ENCODE assay signal across 7 mouse cellular contexts in genomic region chr4:126468285-126468901, GRCm38 (mm10). TPM values are rescaled to one million over a fixed set of nuclear protein-coding genes. Genes with fewer than 3 reads are reported as not detected.
DNase-seq lines count a peak whose midpoint lies in the region; ATAC-seq lines count a peak whose summit lies in the region.

Gene Ago1, minus strand, starts transcription at chr4:126468583.

- peak within 1 kb of the TSS; percentile 68 for H3K4me2 ChIP-seq in embryonic facial prominence, embryonic 11.5 days (ENCODE audit: low read depth, low read length)
- peak within 1 kb of the TSS; percentile 65 for H3K4me2 ChIP-seq in limb, embryonic 11.5 days (ENCODE audit: low read depth, severe bottlenecking)
- peak within 1 kb of the TSS; percentile 60 for H3K4me2 ChIP-seq in midbrain, embryonic 14.5 days (ENCODE audit: low read length)

- H3K4me3 ChIP-seq in embryonic facial prominence, embryonic 11.5 days (ENCODE audit: low read depth, low read length) = peak within 1 kb of the TSS; percentile 78
- H3K4me3 ChIP-seq in limb, embryonic 11.5 days (ENCODE audit: low read depth, low read length) = peak within 1 kb of the TSS; percentile 88
- H3K4me3 ChIP-seq in midbrain, embryonic 14.5 days (replicated peaks; ENCODE audit: low read depth, low read length) = peak within 1 kb of the TSS; percentile 94

- ATAC-seq in embryonic facial prominence, embryonic 11.5 days (replicated peaks; ENCODE audit: insufficient number of reproducible peaks, low FRiP score, low TSS enrichment, low read depth) = peak; percentile 64
- peak; percentile 77 for ATAC-seq in limb, embryonic 11.5 days (ENCODE audit: insufficient number of reproducible peaks, low FRiP score, low TSS enrichment, low read depth)
- peak; percentile 77 for ATAC-seq in midbrain, embryonic 14.5 days (ENCODE audit: low FRiP score, low TSS enrichment)

- DNase-seq in adrenal gland, postnatal 14 days = peak; percentile 99
- peak; percentile 96 for DNase-seq in embryonic facial prominence, embryonic 11.5 days (ENCODE audit: low spot score)
- peak; percentile 100 for DNase-seq in heart, adult 11 months
- peak; percentile 95 for DNase-seq in kidney, adult 18-20 months
- DNase-seq in limb, embryonic 11.5 days (ENCODE audit: low spot score) = peak; percentile 97
- DNase-seq in midbrain, embryonic 14.5 days = peak; percentile 98
- DNase-seq in spleen, adult 18-20 months = peak; percentile 93 to 95

- H3K4me1 ChIP-seq in embryonic facial prominence, embryonic 11.5 days (ENCODE audit: control insufficient read depth, insufficient read depth, low read length) = peaks cover 4% of the 10 kb centered on the region; the same call in 1 of the 2 replicates
- H3K4me1 ChIP-seq in limb, embryonic 11.5 days (ENCODE audit: control insufficient read depth, insufficient read depth, low read length) = peaks cover 13% of the 10 kb centered on the region
- peaks cover 42% of the 10 kb centered on the region for H3K4me1 ChIP-seq in midbrain, embryonic 14.5 days (ENCODE audit: control insufficient read depth, insufficient read depth, low read length)

- WGBS in embryonic facial prominence, embryonic 11.5 days = under 1% methylated on average over 45 of the region's 55 CpGs
- WGBS in limb, embryonic 11.5 days = under 1% methylated on average over 55 of the region's 55 CpGs
- under 1% methylated on average over 53 of the region's 55 CpGs for WGBS in midbrain, embryonic 14.5 days

- H3K27me3 ChIP-seq in embryonic facial prominence, embryonic 11.5 days (ENCODE audit: control insufficient read depth, insufficient read depth, low read length) = no peaks in the 10 kb centered on the region
- H3K27me3 ChIP-seq in limb, embryonic 11.5 days (ENCODE audit: control insufficient read depth, insufficient read depth, low read length) = no peaks in the 10 kb centered on the region
- H3K27me3 ChIP-seq in midbrain, embryonic 14.5 days (ENCODE audit: control insufficient read depth, insufficient read depth, low read length) = no peaks in the 10 kb centered on the region

- peak within 1 kb of the TSS; percentile 63 for H3K27ac ChIP-seq in embryonic facial prominence, embryonic 11.5 days (replicated peaks; ENCODE audit: low read depth, low read length)
- peak within 1 kb of the TSS; percentile 81 for H3K27ac ChIP-seq in limb, embryonic 11.5 days (replicated peaks; ENCODE audit: low read depth, low read length)
- peak within 1 kb of the TSS; percentile 98 for H3K27ac ChIP-seq in midbrain, embryonic 14.5 days (replicated peaks; ENCODE audit: low read depth, low read length)

- H3K36me3 ChIP-seq in embryonic facial prominence, embryonic 11.5 days (replicated peaks; ENCODE audit: control insufficient read depth, insufficient read depth, low read depth, low read length) = no peaks in the 10 kb centered on the region
- H3K36me3 ChIP-seq in limb, embryonic 11.5 days (ENCODE audit: control insufficient read depth, insufficient read depth, low read length) = no peaks in the 10 kb centered on the region; the same call in 1 of the 2 replicates
- H3K36me3 ChIP-seq in midbrain, embryonic 14.5 days (ENCODE audit: control insufficient read depth, insufficient read depth, low read length) = no peaks in the 10 kb centered on the region

- H3K9ac ChIP-seq in embryonic facial prominence, embryonic 11.5 days (replicated peaks; ENCODE audit: low read length) = peak within 1 kb of the TSS; percentile 87
- peak within 1 kb of the TSS; percentile 89 for H3K9ac ChIP-seq in limb, embryonic 11.5 days (ENCODE audit: low read length)
- peak within 1 kb of the TSS; percentile 97 for H3K9ac ChIP-seq in midbrain, embryonic 14.5 days (replicated peaks; ENCODE audit: low read length)

- H3K9me3 ChIP-seq in embryonic facial prominence, embryonic 11.5 days (replicated peaks; ENCODE audit: control insufficient read depth, low read length) = no peaks in the 10 kb centered on the region
- H3K9me3 ChIP-seq in limb, embryonic 11.5 days (ENCODE audit: control insufficient read depth, low read length) = no peaks in the 10 kb centered on the region
- H3K9me3 ChIP-seq in midbrain, embryonic 14.5 days (ENCODE audit: control insufficient read depth, low read length) = no peaks in the 10 kb centered on the region

RNA-seq across cellular contexts. Expression of gene Ago1, which starts in this region (rescaled TPM):
- 27.5 and 29.3 TPM in 2 replicates for total RNA-seq in adrenal gland, postnatal 14 days (2021)
- 10.6 and 11.0 TPM in 2 replicates for polyA plus RNA-seq in embryonic facial prominence, embryonic 11.5 days (2014; fragmentation: Nextera tagmentation; extraction: Ambion mirVana)
- 7.8 and 8.7 TPM in 2 replicates for polyA plus RNA-seq in limb, embryonic 11.5 days (2014; fragmentation: Nextera tagmentation; extraction: Ambion mirVana)
- polyA plus RNA-seq in midbrain, embryonic 14.5 days (2014; fragmentation: Nextera tagmentation; extraction: Ambion mirVana) = 21.7 and 22.4 TPM in 2 replicates

Comparison
In these comparisons a context has a peak if more than half of its experiments do, and no peak if none do; other contexts are left out.
1. Peak in every context shown above with its lines: DNase-seq, ATAC-seq, H3K4me3 ChIP-seq and H3K27ac ChIP-seq.